Mouse (Mus musculus) CD8-positive naive resting alpha-beta T cell, adult 2 months (primary cell): ENCODE data around the gene Mpc1.

Source experiments
- DNase-seq, 2 experiments: peaks; one replicate each; pipeline ENCODE4 v3.0.0; 2022; ENCODE audit warnings: low read depth in 2 of 2, low spot score in 2 of 2

Gene Mpc1

DNA sequence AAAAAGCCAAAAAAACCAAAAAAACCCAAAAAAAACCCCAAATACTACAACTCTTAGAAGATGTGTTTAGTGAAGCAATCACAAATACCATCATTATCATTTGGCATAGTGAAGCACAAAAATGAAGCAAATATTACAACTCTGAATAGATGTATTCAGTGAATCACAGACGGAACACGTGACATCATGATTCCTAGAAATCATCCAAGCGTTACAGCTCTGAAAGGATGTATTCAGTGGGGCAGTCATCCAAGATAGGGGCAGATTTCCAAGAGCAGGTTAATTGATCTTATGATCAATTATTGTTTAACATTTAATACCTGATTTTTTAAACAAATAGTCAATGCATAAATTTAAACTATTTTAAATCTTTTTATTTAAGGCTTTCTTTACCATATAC is 5.4 kb upstream of the Mpc1 start:
- DNase-seq = no peak

DNA sequence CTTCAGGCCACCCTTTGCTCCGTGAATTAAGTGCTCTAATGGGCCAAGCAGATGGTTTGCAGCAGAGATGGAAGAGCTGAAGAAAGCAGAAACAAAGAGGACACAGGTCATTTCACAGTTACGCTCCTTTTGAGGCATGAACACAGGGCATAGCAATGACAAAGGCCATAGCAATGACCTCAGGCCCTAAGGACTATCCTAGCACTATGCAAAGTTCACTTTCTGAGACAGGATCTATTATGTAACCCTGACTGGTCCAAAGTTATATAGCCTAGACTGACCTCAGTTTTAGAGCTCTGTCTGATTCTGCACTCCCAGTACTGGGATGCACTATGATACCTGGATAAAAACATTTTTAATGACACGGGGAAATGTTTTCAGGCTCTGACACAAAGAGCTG is 4.3 kb upstream of the Mpc1 start:
- DNase-seq = no peak

DNA sequence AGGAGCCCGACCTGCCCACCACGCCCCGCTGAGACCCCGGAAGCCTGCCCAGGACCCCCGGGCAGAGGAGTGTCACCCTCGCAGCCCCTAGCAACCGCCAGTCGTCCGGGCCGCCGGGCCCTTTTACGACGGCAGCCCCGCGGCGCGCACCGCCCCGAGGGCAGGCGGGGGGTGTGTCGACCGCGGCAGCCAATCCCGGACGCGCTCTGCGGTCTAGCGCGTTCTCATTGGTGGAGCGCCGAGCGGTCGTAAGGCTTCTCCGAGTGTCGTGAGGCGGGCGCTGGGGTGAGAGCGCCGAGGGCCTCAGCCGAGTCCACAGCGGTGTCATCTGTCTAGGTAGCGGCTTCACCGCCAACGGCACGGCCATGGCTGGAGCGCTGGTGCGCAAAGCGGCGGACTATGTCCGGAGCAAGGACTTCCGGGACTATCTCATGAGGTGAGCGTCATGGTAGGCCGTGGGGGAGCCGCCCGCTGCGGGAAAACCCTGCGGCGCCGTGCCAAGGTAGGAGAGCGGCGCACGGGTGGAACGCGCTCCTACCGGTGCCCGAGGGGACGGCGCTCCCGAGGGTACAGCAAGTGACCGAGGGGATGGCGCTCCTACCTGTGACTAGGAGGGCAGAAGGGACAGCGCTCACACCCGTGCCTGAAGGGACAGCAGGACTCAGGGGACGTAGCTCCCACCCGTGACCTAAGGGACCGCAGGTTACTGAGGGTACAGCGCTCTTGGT is 986 bp downstream of the Mpc1 start:
- peak; percentile 90 to 93 for DNase-seq

DNA sequence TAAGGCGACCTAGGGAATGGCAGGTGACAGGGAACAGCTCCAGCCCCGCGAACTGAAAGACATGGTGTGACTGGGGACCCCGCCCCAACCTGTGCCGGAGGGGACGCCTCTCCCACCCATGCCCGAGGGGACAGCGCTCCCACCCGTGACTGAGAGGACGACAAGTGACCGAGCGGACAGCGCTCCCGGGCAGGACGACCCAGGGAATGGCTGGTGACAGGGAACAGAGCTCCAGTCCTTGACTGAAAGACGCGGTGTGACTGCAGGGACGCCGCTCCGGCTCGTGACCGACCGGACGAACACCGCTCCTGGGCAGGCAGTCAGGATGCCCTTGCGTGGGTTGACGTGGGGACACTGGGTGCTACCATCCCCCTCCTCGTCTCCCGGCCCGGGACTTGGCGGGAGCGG is 1.6 kb downstream of the Mpc1 start:
- no peak for DNase-seq

DNA sequence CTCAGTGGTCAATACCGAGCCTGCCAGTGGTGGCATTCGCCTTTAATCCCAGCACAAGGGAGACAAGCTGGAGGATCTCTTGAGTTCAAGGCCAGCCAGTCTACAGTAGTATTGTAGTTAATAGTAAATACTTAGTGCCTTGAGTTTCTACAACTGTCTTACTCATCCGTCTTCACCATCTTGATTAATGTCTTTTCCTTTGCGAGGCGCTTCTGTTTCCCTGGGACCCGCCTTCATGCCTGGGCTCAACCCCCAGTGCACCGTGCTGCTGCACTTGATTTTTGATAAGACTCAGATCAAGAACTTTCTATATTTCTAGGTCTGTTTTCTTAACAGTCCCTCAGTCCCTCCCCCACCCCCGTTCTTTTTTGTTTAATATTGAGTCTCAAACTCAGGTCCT is 2.4 kb downstream of the Mpc1 start:
- DNase-seq = no peak

DNA sequence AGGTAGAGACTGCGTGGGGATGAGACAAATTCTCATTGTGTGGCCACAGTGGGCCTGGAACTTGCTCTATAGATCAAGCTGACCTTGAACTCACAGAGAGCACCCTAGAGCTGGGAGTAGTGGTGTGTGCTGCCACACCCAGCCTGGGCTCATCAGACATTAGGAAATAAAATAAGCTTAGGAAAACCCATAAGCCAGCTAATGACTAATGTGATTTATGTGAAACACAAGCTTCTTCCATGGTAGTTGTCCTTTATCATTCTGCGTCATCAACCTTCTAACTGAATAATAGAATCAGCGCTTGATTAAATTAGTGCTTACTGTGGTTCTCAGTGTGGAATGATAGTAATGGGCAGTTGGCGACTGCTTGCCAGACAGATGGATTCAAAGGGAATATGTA is 4.3 kb downstream of the Mpc1 start:
- no peak for DNase-seq

DNA sequence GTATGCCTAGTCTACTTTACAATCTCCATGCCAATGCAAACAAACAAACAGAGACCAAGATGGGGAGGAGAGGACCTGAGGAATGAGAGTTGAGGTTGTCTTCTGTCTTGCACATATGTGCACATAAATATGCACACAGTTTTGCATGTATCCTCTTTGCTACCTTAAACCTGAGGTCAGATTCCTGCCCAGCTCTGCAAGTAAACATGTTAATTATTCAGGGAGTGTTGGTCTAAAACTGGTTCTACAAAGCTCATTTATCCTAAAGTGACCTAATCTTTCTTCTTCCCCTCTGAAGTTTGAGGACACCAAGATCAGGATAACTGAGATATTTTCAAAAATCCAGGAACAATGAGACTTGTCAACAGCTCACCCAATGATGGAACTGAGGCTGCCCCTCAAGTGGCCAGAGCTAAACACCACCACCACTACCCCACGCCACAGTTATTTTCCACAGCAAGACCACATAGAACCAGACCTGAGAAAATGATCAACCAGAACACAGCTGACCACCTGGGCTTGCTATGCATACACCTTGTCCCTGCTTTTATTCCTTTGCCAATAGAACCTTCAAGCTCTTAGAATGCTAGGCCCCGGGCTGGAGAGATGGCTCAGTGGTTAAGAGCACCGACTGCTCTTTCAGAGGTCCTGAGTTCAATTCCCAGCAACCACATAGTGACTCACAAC is 7.4 kb downstream of the Mpc1 start:
- DNase-seq = no peak

DNA sequence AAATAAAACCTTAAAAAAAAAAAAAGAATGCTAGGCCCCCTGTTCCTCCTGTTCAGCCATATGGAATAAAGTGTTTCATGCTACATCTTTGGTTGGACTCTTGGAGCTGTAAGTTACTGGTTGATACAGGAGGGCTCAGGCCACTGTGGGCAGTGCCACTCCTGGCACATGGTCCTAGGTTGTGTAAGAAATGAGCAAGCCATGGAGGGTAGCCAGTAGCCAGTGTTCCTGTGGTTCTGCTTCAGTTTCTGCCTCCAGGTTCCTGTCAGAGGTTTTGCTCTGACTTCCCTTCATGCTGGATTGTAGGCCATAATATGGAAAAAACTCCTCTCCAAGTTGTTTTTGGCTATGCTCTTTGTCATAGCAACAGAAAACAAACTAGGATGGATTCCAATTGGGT is 8.0 kb downstream of the Mpc1 start:
- no peak for DNase-seq

DNA sequence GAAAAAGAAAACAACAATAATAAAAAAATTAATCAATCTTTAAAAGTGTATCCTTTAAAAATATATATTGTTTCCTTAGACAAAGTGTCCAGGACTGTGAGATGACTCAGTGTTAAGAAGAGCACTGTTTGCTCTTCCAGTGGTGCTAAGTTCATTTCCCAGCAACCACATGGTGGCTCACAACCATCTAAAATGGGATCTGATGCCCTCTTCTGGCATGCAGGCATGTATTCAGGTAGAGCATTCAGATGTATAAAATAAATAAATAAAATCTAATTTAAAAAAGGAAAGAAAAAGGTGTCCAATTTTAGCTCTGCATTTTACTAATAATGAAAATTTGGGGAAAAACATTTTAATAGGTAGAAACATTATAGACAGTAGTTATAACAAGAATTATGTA is 13.1 kb downstream of the Mpc1 start:
- no peak for DNase-seq

DNA sequence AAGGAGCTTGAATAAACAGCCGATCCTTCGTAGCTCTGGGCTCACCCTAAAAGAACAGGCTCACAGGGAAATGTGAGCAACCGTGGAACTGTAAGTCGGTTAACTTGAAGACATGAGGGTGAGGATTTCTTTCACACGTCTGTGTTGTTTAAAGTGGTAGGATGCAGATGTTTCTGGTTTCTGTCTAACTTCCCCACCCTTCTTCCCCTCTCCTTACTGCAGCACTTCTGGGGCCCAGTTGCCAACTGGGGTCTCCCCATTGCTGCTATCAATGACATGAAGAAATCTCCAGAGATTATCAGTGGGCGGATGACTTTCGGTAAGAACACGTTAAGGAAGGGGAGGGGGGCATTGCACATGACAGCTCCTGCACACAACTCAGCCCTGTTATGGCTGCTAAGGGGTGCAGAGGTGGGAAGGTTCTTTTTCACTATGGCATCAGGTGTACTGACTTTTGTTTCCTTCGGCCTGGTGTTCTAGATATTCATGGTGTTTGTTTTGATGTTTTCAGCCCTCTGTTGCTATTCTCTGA is 13.7 kb downstream of the Mpc1 start:
- DNase-seq = no peak

DNA sequence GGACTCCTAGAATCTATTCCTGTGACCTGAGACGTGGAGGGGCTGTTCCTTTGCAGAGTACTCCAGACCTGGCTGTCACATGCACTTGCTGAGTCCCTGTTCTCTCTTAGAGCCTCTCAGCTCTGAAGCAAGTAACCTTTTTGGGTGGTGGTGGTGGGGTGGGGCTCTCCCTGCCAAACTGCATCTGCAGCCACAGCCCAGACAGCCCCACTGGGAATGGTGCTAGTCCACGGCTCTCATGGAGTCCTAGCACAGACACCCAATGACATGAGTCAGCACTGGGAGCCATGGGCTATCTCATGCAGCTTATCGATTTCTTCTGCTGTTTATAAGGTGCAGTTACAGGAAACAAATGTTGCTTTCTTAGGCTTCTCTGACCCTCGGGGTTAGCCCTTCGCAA is 15.0 kb downstream of the Mpc1 start:
- DNase-seq = no peak

DNA sequence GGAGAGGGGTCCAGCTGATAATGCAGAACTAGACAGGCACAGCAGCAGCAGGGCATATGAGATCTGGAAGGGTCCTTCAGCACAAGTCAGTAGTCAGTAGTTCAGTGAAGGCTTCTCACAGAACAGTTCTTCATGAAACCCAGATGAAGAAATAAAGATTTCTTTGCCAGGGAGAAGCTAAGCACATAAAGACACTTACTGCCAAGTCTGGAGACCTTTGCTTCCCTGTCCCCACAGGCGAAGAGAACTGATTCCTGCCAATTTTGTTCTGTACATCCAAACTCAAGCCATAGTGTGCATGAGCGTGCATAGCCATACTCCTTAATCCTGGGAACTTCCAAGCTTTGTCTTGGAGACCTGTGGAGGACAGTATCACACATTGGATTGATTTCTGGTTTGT is 15.6 kb downstream of the Mpc1 start:
- no peak for DNase-seq

DNA sequence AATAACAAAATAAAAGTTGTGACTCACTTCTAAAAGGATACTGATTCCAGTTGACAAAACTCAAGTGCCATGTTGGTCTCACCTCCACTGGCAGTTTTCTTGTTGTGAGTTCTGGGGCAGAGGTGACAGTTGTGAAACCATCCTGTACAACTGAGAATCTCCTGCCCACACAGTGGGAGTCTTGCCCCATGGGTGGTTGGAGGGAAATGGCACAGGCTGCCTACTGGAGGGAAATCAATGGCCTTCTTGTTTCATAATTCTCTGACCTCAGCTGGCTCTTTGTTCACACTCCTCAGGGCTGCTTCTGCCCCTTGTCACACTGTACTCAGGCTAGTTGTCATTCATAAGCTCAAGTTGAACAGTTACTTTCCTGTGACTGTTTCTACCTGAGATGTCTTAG is 16.8 kb downstream of the Mpc1 start:
- DNase-seq = no peak

DNA sequence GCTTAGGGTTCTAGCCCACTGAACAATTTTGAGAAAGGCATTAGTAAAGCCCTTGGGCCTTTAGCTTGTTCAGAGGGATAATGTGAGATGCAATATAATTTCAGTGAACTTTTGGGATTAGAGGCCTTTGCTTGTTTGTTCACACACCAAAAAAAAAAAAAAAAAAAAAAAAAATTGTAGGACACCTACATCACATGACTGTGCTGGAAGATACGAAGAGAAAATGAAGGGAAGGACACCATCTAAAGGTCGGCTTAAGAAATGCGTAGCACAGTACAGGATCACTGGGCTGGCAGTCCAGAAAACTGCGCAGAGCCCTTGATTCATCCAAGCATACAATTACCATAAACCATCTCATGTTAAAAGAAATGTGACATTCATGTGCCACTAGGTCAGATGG is 18.8 kb downstream of the Mpc1 start:
- no peak for DNase-seq

DNA sequence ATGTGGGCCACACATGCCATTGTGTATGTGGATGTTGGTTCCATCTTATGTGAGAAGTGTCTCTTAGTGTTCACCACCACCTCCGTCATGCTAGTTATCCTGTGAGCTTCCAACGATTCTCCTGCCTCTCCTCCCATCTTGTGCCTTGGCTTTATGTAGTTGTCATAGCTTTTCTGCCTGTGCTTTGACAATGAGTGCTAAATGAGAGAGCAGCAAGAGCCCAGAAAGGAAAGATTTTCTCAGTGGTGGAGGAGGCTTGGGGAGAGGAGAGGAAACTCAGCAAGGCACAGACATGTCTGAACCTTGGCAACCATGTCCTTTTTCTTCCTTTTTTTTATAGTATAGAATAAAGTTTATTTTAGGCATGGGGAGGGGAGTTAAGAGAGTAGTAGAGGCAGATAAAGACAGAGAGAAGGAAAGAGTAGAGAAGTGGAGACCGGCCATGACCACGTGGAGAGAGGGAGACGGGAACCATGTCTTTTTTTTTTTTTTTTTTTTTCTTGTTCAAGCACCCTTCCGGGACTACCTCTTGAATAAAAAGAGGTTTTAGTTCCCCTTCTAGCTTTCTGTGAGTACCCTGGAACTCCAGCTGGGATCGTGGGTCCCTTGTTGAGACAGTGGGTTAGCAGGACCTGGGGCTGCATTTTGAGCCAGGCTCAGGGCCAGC is 20.2 kb downstream of the Mpc1 start:
- DNase-seq = no peak

DNA sequence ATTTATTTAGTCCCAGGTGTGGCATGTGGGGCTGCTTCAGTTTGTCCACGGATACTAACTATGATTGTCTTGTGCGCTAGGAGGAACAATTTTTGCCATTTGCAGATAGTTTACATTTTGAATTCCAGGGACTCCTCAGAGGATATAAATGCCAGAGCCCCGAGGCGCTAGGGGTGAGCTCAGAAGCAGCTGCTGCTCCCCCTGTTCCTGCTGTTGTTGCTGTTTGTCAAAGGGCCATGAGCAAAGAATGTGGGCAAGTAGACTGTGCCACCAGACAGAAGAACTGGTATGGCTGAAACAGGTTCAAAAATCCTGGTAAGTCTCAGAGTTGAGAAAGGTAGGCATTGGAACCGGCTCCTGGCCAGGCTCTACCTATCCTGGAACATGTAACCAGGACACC is 21.0 kb downstream of the Mpc1 start:
- DNase-seq = no peak

DNA sequence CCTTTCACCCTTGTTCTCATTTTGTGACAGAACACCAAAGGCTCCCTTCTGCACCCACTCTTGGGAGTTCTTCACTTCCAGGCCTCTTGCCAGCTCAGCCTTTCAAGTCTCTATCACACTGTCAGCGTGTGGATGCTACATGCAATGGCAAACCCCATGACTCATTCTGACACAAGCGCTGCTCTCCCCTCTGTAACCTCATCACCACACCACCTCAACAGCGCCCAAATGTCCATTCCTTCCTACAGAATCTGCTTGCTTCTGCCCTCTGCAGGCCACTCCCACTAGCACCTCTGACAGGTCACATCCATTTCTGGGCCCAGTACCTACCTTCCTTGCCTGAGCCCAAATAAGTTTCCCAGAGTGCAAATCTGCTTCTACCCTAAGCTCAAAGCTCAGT is 23.1 kb downstream of the Mpc1 start:
- DNase-seq = no peak

DNA sequence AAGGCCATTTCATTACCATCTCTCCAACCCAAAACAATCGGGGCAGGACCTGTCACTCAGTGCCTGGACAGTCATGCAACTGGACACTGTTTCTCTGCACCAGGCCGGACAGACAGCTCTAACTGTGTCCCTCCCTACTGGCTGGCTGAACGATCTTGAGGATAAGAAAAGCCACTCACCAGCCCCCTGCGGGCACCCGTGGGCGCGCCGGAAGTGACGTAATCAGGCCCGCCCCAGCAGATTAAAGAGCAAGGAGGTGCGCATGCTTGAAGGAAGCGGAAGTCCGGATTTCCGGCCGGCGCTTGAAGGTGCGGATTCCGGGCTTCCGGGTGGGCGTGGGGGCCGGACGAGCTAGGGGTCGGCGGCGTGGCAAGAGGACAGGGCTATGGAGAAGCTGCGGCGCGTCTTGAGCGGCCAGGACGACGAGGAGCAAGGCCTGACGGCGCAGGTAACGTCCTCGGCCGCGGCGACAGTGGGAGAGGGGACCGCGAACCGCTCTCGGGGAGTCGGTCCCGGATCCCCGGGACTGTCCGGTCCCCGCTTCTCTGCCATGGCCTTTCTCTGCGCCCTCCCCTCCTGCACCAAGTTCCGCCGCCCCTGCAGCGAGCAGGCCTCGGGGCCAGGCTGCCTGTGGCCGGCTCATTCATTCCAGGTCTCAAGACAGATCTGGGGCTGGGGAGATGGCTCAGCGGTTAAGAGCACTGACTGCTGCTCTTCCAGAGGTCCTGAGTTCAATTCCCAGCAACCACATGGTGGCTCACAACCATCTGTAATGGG is 28.3 kb downstream of the Mpc1 start, which contains the start of gene Sft2d1:
Gene Sft2d1 (plus strand): TSS at position 265 of the 777 bp plus-strand sequence.
- peak; percentile 91 to 95 for DNase-seq

DNA sequence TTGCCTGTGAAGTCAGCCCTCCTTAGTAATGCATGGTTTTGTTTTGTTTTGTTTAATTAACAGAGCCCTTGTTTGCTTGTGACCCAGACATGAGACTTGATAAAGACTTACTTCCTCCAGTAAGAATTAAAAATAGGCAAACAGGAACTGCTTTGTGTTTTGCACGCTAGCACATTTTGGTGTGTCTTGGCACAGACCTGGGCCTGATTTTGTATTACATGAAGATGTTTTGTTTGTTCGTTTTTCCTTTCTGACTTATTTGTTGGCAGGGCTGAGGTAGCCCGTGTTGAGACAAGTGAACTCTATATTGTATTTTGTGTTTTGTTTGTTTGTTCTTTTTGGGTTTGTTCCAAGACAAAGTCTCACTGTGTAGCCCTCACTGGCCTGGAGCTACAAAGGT is 29.0 kb downstream of the Mpc1 start:
- no peak for DNase-seq

DNA sequence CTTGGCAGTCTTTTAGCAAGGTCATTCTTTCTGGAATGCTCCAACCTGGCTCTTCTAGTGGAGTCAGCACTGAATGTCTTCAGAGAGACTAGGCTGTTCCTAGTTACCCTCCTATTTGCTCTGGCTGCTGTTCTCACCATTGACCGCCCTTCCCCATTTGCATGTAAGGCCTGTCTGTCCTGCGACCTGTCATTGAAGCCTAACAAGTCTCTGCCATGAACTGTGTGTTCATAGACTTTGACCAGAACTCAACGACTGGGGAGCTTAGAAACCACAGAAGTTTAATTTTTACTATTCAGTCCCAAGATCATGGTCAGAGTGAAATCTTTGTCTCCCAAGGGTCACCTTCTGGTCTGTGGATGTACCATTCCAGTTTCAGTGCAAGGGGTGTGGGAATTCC is 31.3 kb downstream of the Mpc1 start:
- DNase-seq = no peak

DNA sequence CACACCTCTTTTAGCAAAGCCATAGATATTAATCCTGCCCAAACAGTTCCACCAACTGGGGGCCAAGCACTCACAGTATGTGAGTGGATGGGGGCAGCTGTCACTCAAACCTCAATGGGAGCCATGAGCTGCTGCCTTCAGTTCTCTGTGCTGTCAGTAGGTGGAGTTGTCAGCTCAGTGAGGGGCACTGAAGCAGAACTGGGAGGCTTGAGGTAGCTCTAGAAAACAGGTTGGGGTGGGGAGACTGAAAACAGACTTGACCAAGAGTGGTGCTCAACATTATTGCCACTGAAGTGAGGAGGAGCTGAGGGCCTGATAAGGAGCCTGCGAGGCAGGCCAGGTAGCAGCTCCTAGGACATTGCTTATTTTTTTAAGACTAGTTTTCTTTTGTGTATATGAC is 33.5 kb downstream of the Mpc1 start:
- DNase-seq = peak in 1 of 2 experiments; percentile 21
